Mouse (Mus musculus) myocyte (in vitro differentiated cells): ENCODE data around the gene Cd84. TPM values are rescaled to one million over a fixed set of nuclear protein-coding genes. Genes with fewer than 3 reads are reported as not detected.

Experiments
- H3K27me3 ChIP-seq: one replicate; pipeline ENCODE4 v1.6.1; 2011; ENCODE audit not compliant: control insufficient read depth, insufficient read depth, insufficient read length
- H3K36me3 ChIP-seq: one replicate; pipeline ENCODE4 v1.6.1; 2011; ENCODE audit not compliant: control insufficient read depth, insufficient read depth
- H3K4me2 ChIP-seq: one replicate; pipeline ENCODE4 v1.6.1; 2011; ENCODE audit warnings: low read depth, control low read depth
- H3K4me3 ChIP-seq: one replicate; pipeline ENCODE4 v1.5.1; 2011; ENCODE audit warnings: mild to moderate bottlenecking, control low read depth, moderate library complexity
- H3K79me2 ChIP-seq: one replicate; pipeline ENCODE4 v1.6.1; 2011; ENCODE audit not compliant: control insufficient read depth, insufficient read depth
- H3ac ChIP-seq: one replicate; pipeline ENCODE4 v1.6.1; 2011; ENCODE audit not compliant: control insufficient read depth, insufficient read length
- CEBPB ChIP-seq: IDR thresholded peaks from 2 replicates; pipeline ENCODE4 v1.6.1; 2011; ENCODE audit warnings: mild to moderate bottlenecking, moderate library complexity; ENCODE audit not compliant: poor library complexity, insufficient read depth, severe bottlenecking
- E2F4 ChIP-seq: IDR thresholded peaks from one replicate; pipeline ENCODE4 v1.6.1; 2011; ENCODE audit warnings: mild to moderate bottlenecking, control low read depth, moderate library complexity; ENCODE audit not compliant: insufficient read depth
- MAX ChIP-seq: IDR thresholded peaks from one replicate; pipeline ENCODE4 v1.6.1; 2011; ENCODE audit warnings: low read depth, mild to moderate bottlenecking, control low read depth
- MYOD1 ChIP-seq, 3 experiments: IDR thresholded peaks; one replicate each; pipeline ENCODE4 v1.6.1; 2011; ENCODE audit warnings: control low read depth in 2 of 3, low read depth in 2 of 3, mild to moderate bottlenecking in 2 of 3, moderate library complexity in 1 of 3; ENCODE audit not compliant: insufficient read length in 2 of 3, control insufficient read depth in 1 of 3
- MYOG ChIP-seq, 3 experiments: IDR thresholded peaks; one replicate each; pipeline ENCODE4 v1.6.1; 2011; ENCODE audit warnings: control low read depth in 2 of 3, low read depth in 2 of 3, mild to moderate bottlenecking in 2 of 3; ENCODE audit not compliant: insufficient read length in 2 of 3, control insufficient read depth in 1 of 3, insufficient read depth in 1 of 3
- POLR2A ChIP-seq: IDR thresholded peaks from one replicate; pipeline ENCODE4 v1.6.1; 2011; ENCODE audit warnings: low read depth, mild to moderate bottlenecking, control low read depth, moderate library complexity; ENCODE audit not compliant: insufficient read length
- POLR2AphosphoS2 ChIP-seq: IDR thresholded peaks from one replicate; pipeline ENCODE4 v1.6.1; 2011; ENCODE audit warnings: low read depth, control low read depth; ENCODE audit not compliant: insufficient read length
- REST ChIP-seq: IDR thresholded peaks from one replicate; pipeline ENCODE4 v1.6.1; 2011; ENCODE audit warnings: mild to moderate bottlenecking, control low read depth, moderate library complexity; ENCODE audit not compliant: insufficient read depth, insufficient read length
- SRF ChIP-seq: IDR thresholded peaks from one replicate; pipeline ENCODE4 v1.6.1; 2011; ENCODE audit warnings: low read depth; ENCODE audit not compliant: control insufficient read depth, insufficient read length
- TCF12 ChIP-seq: IDR thresholded peaks from one replicate; pipeline ENCODE4 v1.6.1; 2011; ENCODE audit warnings: mild to moderate bottlenecking, control low read depth; ENCODE audit not compliant: poor library complexity, insufficient read depth, severe bottlenecking
- TCF3 ChIP-seq: IDR thresholded peaks from one replicate; pipeline ENCODE4 v1.6.1; 2011; ENCODE audit warnings: low read depth, control low read depth; ENCODE audit not compliant: insufficient read length
- USF1 ChIP-seq: IDR thresholded peaks from one replicate; pipeline ENCODE4 v1.6.1; 2011; ENCODE audit warnings: low read depth, mild to moderate bottlenecking, control low read depth, moderate library complexity
- polyA plus RNA-seq: library from polyadenylated mRNA; unstranded; fragments of >200 nt; fragmentation: generic; extraction: Trizol; gene quantifications from one replicate; pipeline ENCODE4 v1.2.1, GENCODE M21; 2012; ENCODE audit warnings: missing spikeins

Cd84 gene
- polyA plus RNA-seq, 1 experiment: not detected

GRCm38 (mm10) chr1:171924900-171925299, 85.4 kb downstream of the Cd84 start:
- no peaks in the 10 kb centered on the region for H3K79me2 ChIP-seq
- H3K27me3 ChIP-seq: no peaks in the 10 kb centered on the region
- no peak overlapping the region for H3ac ChIP-seq
- H3K4me3 ChIP-seq: no peak overlapping the region
- H3K4me2 ChIP-seq: no peak overlapping the region
- H3K36me3 ChIP-seq: no peaks in the 10 kb centered on the region
- no peak for TF ChIP-seq CEBPB
- no peak for TF ChIP-seq TCF12
- no peak for TF ChIP-seq MAX
- no peak for TF ChIP-seq SRF
- no peak for TF ChIP-seq USF1
- TF ChIP-seq TCF3: no peak
- no peak for TF ChIP-seq E2F4
- no peak for TF ChIP-seq REST
- no peak for TF ChIP-seq MYOG (IDR thresholded peaks at IDR 0.05; ENCODE audit: control insufficient read depth in 1 of 3, insufficient read depth in 1 of 3, insufficient read length in 2 of 3, low read depth in 2 of 3)
- TF ChIP-seq MYOD1 (IDR thresholded peaks at IDR 0.05; ENCODE audit: control insufficient read depth in 1 of 3, insufficient read length in 2 of 3, low read depth in 2 of 3): no peak
- no peak for TF ChIP-seq POLR2A
- no peak for TF ChIP-seq POLR2AphosphoS2

GRCm38 (mm10) chr1:171933851-171934250, 94.4 kb downstream of the Cd84 start:
- Histone ChIP-seq H3K36me3 (no peaks in the 10 kb centered on the region), H3K27me3 (no peaks in the 10 kb centered on the region), H3K79me2 (no peaks in the 10 kb centered on the region), H3ac (no peak overlapping the region), H3K4me3 (no peak overlapping the region), H3K4me2 (no peak overlapping the region)
- no peak for TF ChIP-seq E2F4
- TF ChIP-seq POLR2AphosphoS2: no peak
- TF ChIP-seq TCF12: no peak
- no peak for TF ChIP-seq USF1
- no peak for TF ChIP-seq POLR2A
- no peak for TF ChIP-seq SRF
- TF ChIP-seq MYOG (IDR thresholded peaks at IDR 0.05; ENCODE audit: control insufficient read depth in 1 of 3, insufficient read depth in 1 of 3, insufficient read length in 2 of 3, low read depth in 2 of 3): no peak
- TF ChIP-seq REST: no peak
- no peak for TF ChIP-seq CEBPB
- TF ChIP-seq MYOD1 (IDR thresholded peaks at IDR 0.05; ENCODE audit: control insufficient read depth in 1 of 3, insufficient read length in 2 of 3, low read depth in 2 of 3): no peak
- TF ChIP-seq MAX: no peak
- no peak for TF ChIP-seq TCF3

DNA sequence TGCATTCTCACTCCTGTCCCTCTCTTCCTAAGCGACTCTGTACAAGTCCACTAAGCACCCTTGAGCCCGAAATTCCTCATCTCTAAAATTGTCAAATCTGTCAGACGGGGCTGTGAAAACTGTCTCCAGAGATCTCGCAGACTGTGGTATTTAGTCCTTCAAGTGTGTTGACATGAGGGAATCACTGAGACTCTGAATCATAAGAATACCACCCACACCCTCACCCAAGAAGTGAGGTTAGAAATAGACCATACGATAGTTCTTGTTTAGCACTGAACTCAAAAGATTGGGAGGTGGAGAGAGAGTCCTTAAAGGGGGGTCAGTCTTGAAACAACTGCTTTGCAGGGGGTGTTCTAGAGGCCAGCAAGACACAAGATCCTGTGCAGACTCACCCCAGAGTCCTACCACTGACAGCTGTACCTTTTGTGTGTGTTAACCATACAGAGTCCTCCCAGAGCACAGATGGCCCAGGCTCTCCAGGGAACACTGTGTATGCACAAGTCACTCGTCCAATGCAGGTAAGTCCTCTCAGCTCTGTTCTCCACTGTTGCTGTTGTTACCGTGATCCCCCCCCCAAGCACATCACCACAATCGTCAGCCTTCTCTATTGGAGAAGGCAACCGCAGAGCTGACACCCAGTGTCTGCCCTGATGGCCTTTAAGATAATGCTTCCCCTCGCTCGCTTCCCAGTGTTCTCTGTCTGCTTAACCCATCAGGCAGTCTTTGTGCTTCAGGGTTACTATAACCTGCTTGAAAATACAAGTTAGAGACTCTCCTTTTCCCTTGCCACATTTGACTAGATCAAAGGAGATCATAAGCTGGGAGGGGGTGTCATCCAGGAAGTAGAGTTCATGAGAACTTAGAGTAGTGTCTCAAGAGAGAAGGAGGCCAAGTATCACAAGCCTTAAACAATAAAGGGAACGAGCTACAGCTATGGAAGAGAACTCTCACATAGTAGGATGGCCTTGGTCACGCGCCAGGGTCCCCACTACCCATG, 99.8 kb downstream of the Cd84 start:
- Histone ChIP-seq H3ac (no peak overlapping the region), H3K4me2 (no peak overlapping the region), H3K4me3 (no peak overlapping the region), H3K79me2 (no peaks in the 10 kb centered on the region), H3K36me3 (no peaks in the 10 kb centered on the region), H3K27me3 (no peaks in the 10 kb centered on the region)
- TF ChIP-seq E2F4 (no peak), TCF12 (no peak), MYOD1 (IDR thresholded peaks at IDR 0.05; ENCODE audit: control insufficient read depth in 1 of 3, insufficient read length in 2 of 3, low read depth in 2 of 3) (no peak), MAX (no peak), CEBPB (no peak), USF1 (no peak), SRF (no peak), REST (no peak), MYOG (IDR thresholded peaks at IDR 0.05; ENCODE audit: control insufficient read depth in 1 of 3, insufficient read depth in 1 of 3, insufficient read length in 2 of 3, low read depth in 2 of 3) (no peak), TCF3 (no peak), POLR2A (no peak), POLR2AphosphoS2 (no peak)

Other genes with a start within 250 kb of the Cd84 start
- not detected for gene Ly9, start 232.3 kb upstream of the Cd84 start, polyA plus RNA-seq
- not detected for gene Slamf7, start 186.7 kb upstream of the Cd84 start, polyA plus RNA-seq
- gene Cd48, start 157.7 kb upstream of the Cd84 start, polyA plus RNA-seq: not detected
- not detected for gene Slamf1, start 72.6 kb upstream of the Cd84 start, polyA plus RNA-seq
- gene Gm10521, start 56.0 kb downstream of the Cd84 start, polyA plus RNA-seq: not detected
- not detected for gene Slamf6, start 77.8 kb downstream of the Cd84 start, polyA plus RNA-seq
- 6.9 TPM for gene Vangl2, start 188.7 kb downstream of the Cd84 start, polyA plus RNA-seq
- gene Nhlh1, start 217.9 kb downstream of the Cd84 start, polyA plus RNA-seq: 0.02 TPM
- gene Copa, start 242.8 kb downstream of the Cd84 start, polyA plus RNA-seq: 144 TPM
- gene Ncstn, start 243.1 kb downstream of the Cd84 start, polyA plus RNA-seq: 49.7 TPM